Mouse (Mus musculus) left cerebral cortex, adult 2 months (tissue): Measurements from ENCODE around the gene Kif26a. TPM values are rescaled to one million over a fixed set of nuclear protein-coding genes. Genes with fewer than 3 reads are reported as not detected.

Experiments used
- DNase-seq, 2 experiments: peaks; one replicate each; pipeline ENCODE4 v3.0.0; 2021 to 2022; ENCODE audit warnings: low spot score in 2 of 2, mixed read lengths in 1 of 2; ENCODE audit errors: extremely low spot score in 1 of 2
- H3K27ac ChIP-seq: fragments of 200-600 bp; 2 replicates; pipeline ENCODE4 v1.8.1; 2022
- H3K4me3 ChIP-seq: fragments of 200-600 bp; 2 replicates; pipeline ENCODE4 v1.8.1; 2022
- CTCF ChIP-seq: fragments of 200-600 bp; IDR thresholded peaks from 2 replicates; pipeline ENCODE4 v1.8.1; 2022; ENCODE audit warnings: antibody characterized with exemption, mild to moderate bottlenecking, moderate library complexity
- intact Hi-C: fragments of 180-260 bp; cut with DNase I; formaldehyde crosslinking; loops from one replicate; pipeline ENCODE4 v1.15.1; 2025
- total RNA-seq, 2 experiments: library from RNA; stranded (reverse); gene quantifications; 2 replicates each; pipeline ENCODE4 v1.2.3; 2021

Gene Kif26a
- total RNA-seq, 2 experiments from 2014 or later: 4.9 to 5.2 TPM

DNA sequence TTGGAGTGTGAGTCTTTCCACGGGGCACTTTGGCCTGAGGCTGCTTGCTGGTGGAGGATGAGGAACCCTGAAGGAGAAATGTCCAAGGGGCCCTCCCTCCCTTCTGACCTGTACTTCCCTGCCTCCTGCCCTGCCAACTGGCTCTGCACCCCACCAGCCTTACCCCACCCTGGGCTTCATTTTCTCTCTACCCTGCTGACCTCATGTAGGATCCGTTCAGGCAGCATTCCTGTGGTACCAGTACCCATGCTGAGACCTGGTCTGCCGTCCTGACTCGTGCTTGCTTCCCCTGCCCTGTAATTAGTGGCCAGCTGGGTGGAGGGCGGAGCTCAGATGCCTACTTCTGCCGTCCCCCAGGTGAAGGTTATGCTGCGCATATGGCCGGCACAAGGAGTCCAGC lies 26.2 kb downstream of the Kif26a start:
- intact Hi-C loops: no loop called here
- TF ChIP-seq CTCF: no peak
- DNase-seq: no peak
- Histone ChIP-seq H3K27ac (no peak overlapping the region), H3K4me3 (no peak overlapping the region)

DNA sequence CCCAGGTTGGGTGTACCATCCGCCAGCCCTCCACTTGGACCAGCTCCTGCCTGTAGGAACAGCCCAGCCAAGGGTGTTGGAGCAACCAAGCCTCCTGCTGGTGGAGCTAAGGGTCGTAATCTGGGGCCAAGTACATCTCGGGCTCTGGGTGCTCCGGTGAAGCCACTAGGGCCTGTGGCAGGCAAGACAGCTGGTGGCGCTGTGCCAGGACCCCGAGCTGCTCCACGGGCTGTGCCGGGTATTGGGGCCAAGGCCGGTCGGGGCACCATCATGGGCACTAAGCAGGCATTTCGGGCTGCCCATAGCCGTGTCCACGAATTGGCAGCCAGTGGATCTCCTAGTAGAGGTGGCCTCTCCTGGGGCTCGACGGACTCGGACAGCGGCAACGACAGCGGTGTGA lies 31.7 kb downstream of the Kif26a start:
- intact Hi-C loops: no loop called here

DNA sequence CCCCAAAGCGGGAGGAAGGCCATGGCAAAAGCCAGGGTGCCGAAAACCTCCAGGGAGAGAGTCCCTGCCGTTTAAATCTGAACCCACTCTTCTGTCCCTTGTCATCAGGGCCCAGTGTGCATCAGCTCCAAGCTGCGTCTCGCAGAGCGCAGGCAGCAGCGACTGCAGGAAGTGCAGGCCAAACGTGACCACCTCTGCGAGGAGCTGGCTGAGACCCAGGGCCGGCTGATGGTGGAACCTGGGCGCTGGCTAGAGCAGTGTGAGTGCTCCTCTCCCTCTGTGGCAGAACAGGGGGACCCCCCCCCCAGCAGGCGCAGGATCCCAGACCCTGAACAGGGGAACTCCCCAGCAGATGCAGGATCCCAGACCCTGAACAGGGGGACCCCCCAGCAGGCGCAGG lies 33.7 kb downstream of the Kif26a start:
- Histone ChIP-seq H3K27ac (no peak overlapping the region), H3K4me3 (no peak overlapping the region)
- intact Hi-C loops: no loop called here
- no peak for TF ChIP-seq CTCF
- no peak for DNase-seq

More for the DNA sequence above, 31.7 kb downstream of the Kif26a start:
- Histone ChIP-seq H3K27ac (no peak overlapping the region), H3K4me3 (no peak overlapping the region)
- no peak for TF ChIP-seq CTCF
- DNase-seq: no peak

DNA sequence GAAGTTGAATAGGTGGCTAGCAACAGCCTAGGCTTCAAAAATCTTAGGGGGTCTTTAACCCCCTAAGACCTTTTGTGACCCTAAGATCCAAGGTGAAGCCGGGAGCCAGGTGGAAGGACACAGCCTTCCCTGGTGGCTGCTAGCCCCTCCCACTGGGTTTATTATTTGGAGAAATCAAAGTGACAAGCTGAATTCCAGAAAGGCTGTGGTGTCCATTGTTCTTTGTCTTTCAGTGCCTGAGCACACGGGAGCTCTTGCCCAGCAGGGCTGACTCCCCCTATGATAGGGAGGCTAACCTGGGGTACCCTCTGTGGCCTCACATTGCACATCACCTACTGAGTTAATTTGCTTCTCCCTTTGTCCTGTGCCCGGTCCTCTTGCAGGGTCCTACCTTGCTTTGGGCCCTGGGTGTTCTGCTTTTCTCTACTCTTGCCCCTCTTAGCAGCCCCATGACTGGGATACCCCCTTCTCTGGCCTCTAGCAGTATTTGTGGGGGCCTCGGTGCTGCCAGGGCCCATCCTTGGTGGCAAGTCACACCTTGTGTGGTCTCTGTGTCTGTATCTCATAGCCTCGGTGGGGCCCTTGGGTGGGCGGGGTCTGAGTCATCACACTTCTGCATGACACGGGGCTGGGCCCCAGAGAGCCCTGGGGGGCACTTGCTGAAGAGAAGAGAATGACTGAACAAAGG lies 36.1 kb downstream of the Kif26a start:
- no peak for TF ChIP-seq CTCF
- H3K27ac ChIP-seq: no peak overlapping the region
- DNase-seq: no peak
- intact Hi-C loops: no loop called here
- H3K4me3 ChIP-seq: no peak overlapping the region

DNA sequence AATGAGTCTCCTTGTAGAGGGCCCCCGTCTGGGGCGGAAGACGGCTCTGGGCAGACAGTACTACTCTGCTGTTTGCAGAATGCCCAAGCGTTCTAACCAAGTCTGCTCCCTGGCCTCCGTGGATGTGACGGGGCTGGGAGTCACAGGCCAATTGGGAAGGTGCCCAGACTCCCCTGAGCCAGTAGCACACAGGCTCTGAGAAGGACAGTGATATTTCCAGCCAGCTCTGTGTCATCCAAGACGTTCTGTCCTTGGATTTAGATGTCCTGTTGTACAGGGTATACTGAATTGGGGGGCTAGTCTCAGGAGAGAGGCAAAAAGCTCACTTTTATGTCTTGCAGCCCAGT lies 36.6 kb downstream of the Kif26a start:
- no peak for TF ChIP-seq CTCF
- Histone ChIP-seq H3K27ac (no peak overlapping the region), H3K4me3 (no peak overlapping the region)
- intact Hi-C loops: no loop called here
- no peak for DNase-seq

DNA sequence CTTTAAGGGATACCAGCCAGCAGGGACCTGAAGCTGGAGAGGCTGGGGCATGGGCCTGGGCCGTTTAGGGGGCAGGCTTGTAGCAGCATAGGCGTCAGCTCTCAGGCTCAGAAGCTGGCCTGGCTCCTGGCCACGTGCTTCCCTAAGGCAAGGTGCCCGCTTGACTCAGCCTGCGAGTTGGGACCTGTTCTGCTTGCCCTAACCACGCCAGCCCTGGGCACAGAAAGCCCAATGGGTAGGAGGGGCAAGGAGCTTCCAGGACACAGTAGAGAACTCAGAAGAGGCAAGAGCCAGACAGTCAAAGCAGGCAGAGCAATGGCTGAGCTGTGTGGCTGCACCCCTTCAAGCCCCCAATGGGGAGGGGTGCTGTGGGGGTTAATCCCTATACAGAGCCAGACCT lies 37.7 kb downstream of the Kif26a start:
- intact Hi-C loops: no loop called here
- 0 out of 2 replicates have a peak overlapping the region, but pooled peaks have one; percentile 19 for H3K27ac ChIP-seq

DNA sequence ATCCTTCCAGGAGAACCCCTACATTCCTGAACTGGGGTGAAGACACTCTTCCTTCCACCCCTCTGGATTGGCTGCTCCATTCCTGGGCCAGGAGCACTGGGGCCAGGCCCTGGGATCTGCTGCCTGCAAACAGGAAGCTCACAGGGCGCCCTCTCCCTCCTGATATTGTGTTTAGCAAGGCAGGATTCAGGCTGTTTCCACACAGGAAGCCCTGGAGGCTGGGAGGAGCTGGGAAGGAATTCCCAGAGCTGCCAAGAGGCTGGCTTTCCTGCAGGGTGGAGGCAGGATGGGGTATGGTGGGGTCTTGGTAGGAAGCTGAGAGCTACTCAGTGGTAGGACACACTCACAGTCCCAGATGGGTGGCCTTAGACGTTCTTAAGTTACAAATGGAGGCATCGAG lies 38.4 kb downstream of the Kif26a start:
- intact Hi-C loops: no loop called here
- H3K27ac ChIP-seq: no peak overlapping the region; the same call in 1 of the 2 replicates
- TF ChIP-seq CTCF: no peak; the same call in 1 of the 2 replicates
- no peak overlapping the region for H3K4me3 ChIP-seq
- DNase-seq: no peak

More for the DNA sequence above, 37.7 kb downstream of the Kif26a start:
- H3K4me3 ChIP-seq: no peak overlapping the region
- no peak for DNase-seq
- TF ChIP-seq CTCF: no peak

DNA sequence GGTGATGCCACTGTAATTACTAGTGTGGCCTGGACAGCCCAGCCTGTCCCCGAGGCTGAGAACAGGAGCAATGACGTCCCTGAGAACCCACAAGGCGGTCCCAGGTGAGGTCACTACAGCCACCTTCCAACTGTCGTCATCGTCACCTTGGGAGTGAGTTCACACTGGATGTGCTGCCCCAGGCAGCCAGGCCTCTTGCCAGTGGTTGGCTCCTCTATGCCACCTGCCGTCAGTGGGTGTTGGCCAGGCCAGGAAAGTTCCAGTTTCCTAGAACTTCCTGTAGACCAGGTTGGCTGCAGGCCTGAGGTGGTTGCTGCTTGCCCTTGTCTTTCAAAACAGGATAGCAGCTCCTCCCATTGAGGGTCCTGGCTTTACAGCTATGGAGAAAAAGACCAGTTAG lies 40.9 kb downstream of the Kif26a start:
- intact Hi-C loops: no loop called here
- H3K4me3 ChIP-seq: no peak overlapping the region
- TF ChIP-seq CTCF: no peak
- H3K27ac ChIP-seq: no peak overlapping the region
- DNase-seq: no peak

DNA sequence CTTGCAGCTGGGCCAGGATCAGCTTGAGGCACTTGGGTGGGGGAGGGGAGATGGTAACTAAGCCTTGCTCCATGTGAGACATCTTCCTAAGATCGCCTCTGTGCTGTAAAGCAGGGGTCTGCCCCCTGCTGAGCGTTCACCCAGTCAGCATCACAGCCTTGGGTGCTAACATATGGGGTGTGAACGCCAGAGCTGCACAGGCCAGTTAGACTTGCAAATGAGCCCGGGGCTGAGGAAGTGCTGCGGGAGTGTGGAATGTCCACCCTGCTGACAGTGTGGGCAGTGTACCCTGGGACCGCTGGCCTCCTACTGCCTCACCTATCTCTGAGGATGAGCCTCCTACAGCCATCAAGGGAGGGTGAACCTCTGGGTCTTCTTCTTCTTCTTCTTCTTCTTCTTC lies 45.7 kb downstream of the Kif26a start:
- intact Hi-C loops: no loop called here
- no peak; the same call in 1 of the 2 replicates for TF ChIP-seq CTCF
- Histone ChIP-seq H3K27ac (no peak overlapping the region), H3K4me3 (no peak overlapping the region)
- DNase-seq: no peak

DNA sequence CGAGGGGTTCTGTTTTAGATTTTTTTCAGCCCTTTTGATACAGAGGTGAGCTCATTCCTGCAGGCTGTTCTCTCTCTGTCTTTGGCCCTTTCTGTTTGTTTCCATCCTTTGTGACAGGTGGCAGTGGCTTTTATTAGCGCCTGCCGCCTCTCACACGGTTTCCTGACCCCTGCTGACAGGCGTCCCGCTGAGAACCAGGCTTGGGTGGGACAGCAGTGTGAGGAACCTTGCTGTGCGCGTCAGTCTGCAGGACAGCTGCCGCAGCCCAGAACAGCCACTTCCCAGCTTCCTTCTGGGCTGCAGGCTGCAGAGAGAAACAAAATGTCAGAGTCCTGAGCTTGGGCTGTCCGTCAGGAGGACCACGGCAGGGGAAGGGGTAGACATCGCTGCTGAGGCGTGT lies 49.0 kb downstream of the Kif26a start:
- no peak for TF ChIP-seq CTCF
- no peak overlapping the region for H3K27ac ChIP-seq
- intact Hi-C loops: no loop called here
- DNase-seq: no peak
- H3K4me3 ChIP-seq: no peak overlapping the region

DNA sequence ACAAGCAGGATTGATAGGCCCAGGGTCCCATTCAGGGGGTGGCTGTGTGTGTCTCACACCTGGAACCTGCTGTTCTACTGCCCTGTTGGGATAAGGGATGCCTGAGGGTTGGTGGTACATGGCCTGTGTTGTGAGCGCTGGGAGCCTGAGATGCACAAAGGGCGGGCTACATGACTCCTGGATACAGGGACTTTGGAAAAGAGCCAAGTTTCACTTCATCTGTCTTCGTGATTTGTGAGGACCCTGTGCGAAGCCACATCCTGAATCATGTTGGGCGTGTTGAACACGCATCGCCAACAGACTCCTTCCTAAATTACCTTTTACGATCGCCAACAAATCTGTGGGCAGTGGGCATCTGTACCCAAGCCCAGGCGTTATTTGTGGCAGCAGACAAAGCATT lies 50.6 kb downstream of the Kif26a start:
- TF ChIP-seq CTCF: no peak
- H3K27ac ChIP-seq: no peak overlapping the region
- no peak for DNase-seq
- intact Hi-C loops: no loop called here
- H3K4me3 ChIP-seq: no peak overlapping the region

DNA sequence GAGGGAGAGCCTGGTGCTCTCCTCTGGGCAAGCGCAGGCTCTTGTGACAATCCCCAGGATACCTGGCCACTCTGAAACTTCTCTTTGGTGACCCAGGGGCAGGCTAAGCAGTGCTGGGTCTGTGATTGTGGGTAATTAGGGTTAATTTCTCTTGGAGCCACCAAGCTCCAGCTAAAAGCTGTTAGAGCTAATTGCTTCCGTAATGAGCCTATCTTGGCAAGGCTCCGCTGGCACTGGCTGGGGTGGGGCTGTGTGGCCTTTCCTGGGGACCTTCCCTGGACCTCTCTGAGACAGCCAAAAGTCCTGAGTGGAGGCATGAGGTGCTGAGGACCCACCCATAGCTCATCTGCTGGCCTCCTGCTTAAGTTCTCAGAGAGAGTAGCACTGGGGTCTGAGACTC lies 53.4 kb downstream of the Kif26a start:
- no peak for TF ChIP-seq CTCF
- intact Hi-C loops: no loop called here
- DNase-seq: no peak
- Histone ChIP-seq H3K4me3 (no peak overlapping the region), H3K27ac (no peak overlapping the region)

DNA sequence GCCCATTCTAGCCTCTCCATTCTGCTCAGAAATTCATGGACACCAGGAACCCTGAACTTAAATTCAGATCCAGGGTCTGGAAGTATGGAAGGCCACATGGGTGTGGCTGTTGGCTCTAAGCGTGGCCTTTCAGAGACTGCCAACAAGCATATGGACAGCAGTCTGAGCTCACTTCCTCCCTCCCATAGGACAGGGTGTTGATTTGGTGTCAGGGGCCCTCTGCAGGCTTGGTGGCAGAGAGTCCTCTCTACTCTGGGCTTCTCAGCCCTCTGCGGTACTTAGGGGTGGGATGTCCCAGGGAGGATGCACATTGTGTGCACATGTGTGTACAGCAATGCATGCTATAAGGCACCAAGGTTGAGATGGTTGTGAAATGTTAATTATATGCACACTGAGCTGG lies 54.0 kb downstream of the Kif26a start:
- H3K27ac ChIP-seq: no peak overlapping the region
- DNase-seq: no peak
- intact Hi-C loops: no loop called here
- H3K4me3 ChIP-seq: no peak overlapping the region
- TF ChIP-seq CTCF: no peak; the same call in none of the 2 replicates
